Mouse (Mus musculus) hindbrain, embryonic 14.5 days (tissue): Measurements from ENCODE around the gene Nr2c2ap. TPM values are rescaled to one million over a fixed set of nuclear protein-coding genes. Genes with fewer than 3 reads are reported as not detected.

Source experiments
- ATAC-seq: fragments of 200-750 bp; cut with Nextera tagmentation; 2 replicates; pipeline ENCODE4 v1.8.0; 2017; ENCODE audit warnings: moderate number of reproducible peaks, mild to moderate bottlenecking, moderate TSS enrichment, moderate library complexity; ENCODE audit not compliant: low FRiP score
- DNase-seq: peaks from one replicate; pipeline ENCODE4 v3.0.0-alpha.2; 2015; ENCODE audit warnings: low spot score
- H3K27ac ChIP-seq: fragments of 300-500 bp; sonication (generic); 2 replicates; pipeline ENCODE4 v1.5.1; 2014; ENCODE audit warnings: mild to moderate bottlenecking, moderate library complexity
- H3K27me3 ChIP-seq: fragments of 300-500 bp; sonication (generic); 2 replicates; pipeline ENCODE4 v1.6.1; 2014; ENCODE audit warnings: mild to moderate bottlenecking, low read length, mixed read lengths; ENCODE audit not compliant: control insufficient read depth, insufficient read depth
- H3K36me3 ChIP-seq: fragments of 300-500 bp; sonication (generic); replicated peaks from 2 replicates; pipeline ENCODE4 v1.6.1; 2014; ENCODE audit not compliant: control insufficient read depth, insufficient read depth
- H3K4me1 ChIP-seq: fragments of 300-500 bp; sonication (generic); replicated peaks from 2 replicates; pipeline ENCODE4 v1.6.1; 2014; ENCODE audit warnings: antibody characterized with exemption, low read length, mixed read lengths; ENCODE audit not compliant: control insufficient read depth, insufficient read depth
- H3K4me2 ChIP-seq: fragments of 300-500 bp; sonication (generic); replicated peaks from 2 replicates; pipeline ENCODE4 v1.6.1; 2014; ENCODE audit warnings: mild to moderate bottlenecking, moderate library complexity
- H3K4me3 ChIP-seq: fragments of 300-500 bp; sonication (generic); replicated peaks from 2 replicates; pipeline ENCODE4 v1.5.1; 2014; ENCODE audit warnings: mild to moderate bottlenecking, low read length
- H3K9ac ChIP-seq: fragments of 300-500 bp; sonication (generic); 2 replicates; pipeline ENCODE4 v1.6.1; 2014
- H3K9me3 ChIP-seq: fragments of 300-500 bp; sonication (generic); 2 replicates; pipeline ENCODE4 v1.6.1; 2016; ENCODE audit warnings: low read length; ENCODE audit not compliant: control insufficient read depth
- WGBS: fragments of 180-500 bp; shearing (Covaris S2); extraction: QIAGEN DNeasy Blood & Tissue Kit; methylation state at CpG from one replicate; pipeline ENCODE4 v1.1.7; 2014; 5-methylcytosine and 5-hydroxymethylcytosine counted together
- polyA plus RNA-seq: library from polyadenylated mRNA; unstranded; fragments of >200 nt; fragmentation: Nextera tagmentation; extraction: Ambion mirVana; gene quantifications from 2 replicates; pipeline ENCODE4 v1.2.1, GENCODE M21; 2014

Nr2c2ap gene
- polyA plus RNA-seq, 1 experiment from 2014 or later: 29.5 TPM

DNA sequence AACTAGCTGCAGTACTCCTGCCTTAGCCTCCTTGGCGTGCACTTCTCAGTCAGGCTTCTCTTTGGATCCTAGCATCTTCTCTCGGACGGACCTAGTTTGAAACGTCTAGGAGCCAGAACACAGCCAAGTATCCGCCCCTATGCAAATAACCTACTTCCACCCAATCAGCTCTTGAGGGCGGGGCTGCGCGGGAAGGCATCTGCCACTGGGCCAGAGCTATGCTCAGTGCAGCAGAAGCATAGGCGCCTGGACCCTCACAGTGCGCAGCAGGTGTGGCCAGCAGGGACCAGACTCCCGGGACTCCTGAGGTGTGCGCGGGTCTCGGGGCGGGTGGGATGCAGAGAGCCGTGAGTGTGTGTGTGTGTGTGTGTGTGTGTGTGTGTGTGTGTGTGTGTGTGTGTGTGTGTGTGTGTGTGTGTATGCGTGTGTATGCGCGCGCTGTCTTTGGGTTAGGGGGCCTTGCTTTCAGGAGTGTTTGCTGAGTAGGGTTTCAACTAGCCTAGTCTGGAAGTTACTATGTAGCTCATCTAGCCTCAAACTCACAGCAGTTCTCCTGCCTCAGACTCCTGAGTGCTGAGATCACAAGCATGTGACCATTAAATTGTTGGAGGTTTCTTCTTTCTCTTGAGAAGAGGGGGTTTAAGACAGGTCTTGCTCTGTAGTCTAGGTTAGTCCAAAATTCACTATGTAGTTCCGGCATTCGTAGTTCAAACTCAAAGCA is 21.6 kb downstream of the Nr2c2ap start:
- 13% methylated on average over 22 of the region's 22 CpGs for WGBS
- Histone ChIP-seq H3K36me3 (peaks cover under 1% of the 10 kb centered on the region; the same call in 1 of the 2 replicates), H3K4me2 (peak overlapping the region; percentile 17; the same call in 1 of the 2 replicates), H3K9ac (no peak overlapping the region), H3K4me3 (no peak overlapping the region), H3K27me3 (no peaks in the 10 kb centered on the region), H3K9me3 (no peaks in the 10 kb centered on the region), H3K27ac (no peak overlapping the region), H3K4me1 (no peaks in the 10 kb centered on the region)
- ATAC-seq (peak; percentile 90), DNase-seq (peak; percentile 69)

DNA sequence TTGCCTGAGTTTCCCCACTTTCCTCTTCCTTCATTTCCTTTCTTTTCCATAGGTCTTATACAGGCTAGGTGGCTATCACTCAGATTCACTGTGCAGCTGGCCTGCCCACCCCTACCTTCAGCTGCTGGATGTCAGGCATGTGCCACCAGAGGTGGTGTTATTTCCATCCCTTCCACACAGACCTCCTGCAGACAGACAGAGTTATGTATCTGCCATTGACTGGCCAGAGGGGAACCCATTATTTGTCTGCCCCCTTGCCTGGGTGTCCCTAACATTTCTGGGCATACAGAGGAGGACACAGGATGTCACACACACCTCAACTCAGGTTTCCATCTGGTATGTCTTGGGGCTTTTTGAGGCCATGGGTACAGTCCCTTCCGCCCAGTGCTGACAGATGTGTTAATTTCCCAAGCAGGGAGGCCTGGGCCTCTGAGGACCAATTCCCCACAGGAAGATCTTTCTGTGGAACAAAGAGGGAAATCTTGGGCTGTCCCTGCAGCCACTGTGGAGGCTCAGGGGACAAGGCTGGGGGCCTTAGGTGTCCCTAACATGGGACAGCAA is 26.2 kb downstream of the Nr2c2ap start:
- ATAC-seq (no peak), DNase-seq (no peak)
- Histone ChIP-seq H3K36me3 (no peaks in the 10 kb centered on the region), H3K4me2 (no peak overlapping the region), H3K9ac (no peak overlapping the region), H3K4me3 (no peak overlapping the region), H3K27me3 (no peaks in the 10 kb centered on the region), H3K27ac (no peak overlapping the region), H3K4me1 (no peaks in the 10 kb centered on the region), H3K9me3 (no peaks in the 10 kb centered on the region)
- WGBS: 88% methylated on average over 1 of the region's 1 CpGs

DNA sequence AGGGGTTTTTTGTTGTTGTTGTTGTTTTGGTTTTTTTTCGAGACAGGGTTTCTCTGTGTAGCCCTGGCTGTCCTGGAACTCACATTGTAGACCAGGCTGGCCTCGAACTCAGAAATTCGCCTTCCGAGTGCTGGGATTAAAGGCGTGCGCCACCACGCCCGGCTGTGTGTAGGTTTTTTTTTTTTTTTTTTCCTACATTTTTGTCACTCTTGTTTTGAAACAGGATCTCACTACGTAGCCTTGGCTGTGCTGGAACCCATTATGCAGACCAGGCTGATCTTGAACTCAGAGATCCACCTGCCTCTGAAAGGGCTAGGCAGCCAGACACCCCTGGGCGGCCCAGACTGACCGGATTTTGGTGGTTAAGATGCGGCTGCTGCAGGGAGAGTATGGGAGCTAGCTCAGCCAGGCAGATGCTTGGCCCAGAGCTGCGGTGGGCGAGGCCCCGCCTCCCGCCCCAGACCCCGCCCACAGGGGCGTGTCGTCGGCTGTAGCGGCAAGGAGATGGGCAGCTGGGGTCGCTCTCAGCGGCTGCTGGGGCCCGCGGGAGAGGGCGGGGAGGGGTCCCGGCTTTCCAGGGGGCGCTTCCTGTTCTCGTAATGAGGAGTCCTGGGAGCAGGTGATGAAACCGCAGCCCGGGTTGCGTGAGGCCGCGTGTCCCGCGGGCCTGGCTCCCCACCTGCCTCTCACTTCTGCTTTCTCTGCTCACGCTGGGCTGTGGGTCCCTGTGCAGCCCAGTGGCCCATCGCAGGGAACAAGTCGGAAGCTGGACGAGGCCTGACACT is 27.1 kb downstream of the Nr2c2ap start:
- Histone ChIP-seq H3K27ac (0 out of 2 replicates have a peak overlapping the region, but pooled peaks have one; percentile 11), H3K9ac (peak overlapping the region; percentile 57), H3K9me3 (no peaks in the 10 kb centered on the region), H3K4me1 (no peaks in the 10 kb centered on the region), H3K4me2 (peak overlapping the region; percentile 69), H3K4me3 (peak overlapping the region; percentile 42), H3K36me3 (no peaks in the 10 kb centered on the region), H3K27me3 (no peaks in the 10 kb centered on the region)
- ATAC-seq: peak; percentile 93
- peak; percentile 81 for DNase-seq
- 13% methylated on average over 38 of the region's 40 CpGs for WGBS

DNA sequence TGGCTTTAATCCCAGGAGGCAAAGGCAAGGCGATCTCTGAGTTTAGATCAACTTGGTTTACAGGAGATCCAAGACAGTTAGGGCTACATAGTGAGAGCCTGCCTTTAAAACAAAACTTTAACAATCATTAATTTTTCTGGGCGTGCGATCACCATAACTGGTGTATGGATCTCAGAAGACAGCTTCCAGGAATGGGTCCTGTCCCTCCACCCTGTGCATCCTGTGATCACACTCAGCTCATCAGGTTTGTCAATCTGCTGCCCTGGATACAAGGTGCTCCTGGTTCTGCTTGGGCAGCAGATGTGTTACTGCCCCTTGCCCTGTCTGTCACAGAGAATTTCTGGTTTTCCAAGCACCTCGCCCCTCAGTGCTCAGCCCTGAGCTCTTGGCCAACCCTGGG is 28.1 kb downstream of the Nr2c2ap start:
- Histone ChIP-seq H3K9ac (no peak overlapping the region), H3K36me3 (no peaks in the 10 kb centered on the region), H3K4me2 (peak overlapping the region; percentile 69; the same call in 1 of the 2 replicates), H3K4me3 (no peak overlapping the region), H3K27ac (no peak overlapping the region), H3K27me3 (no peaks in the 10 kb centered on the region), H3K4me1 (no peaks in the 10 kb centered on the region), H3K9me3 (no peaks in the 10 kb centered on the region)
- no peak for DNase-seq
- ATAC-seq: no peak
- WGBS: 86% methylated on average over 4 of the region's 4 CpGs

DNA sequence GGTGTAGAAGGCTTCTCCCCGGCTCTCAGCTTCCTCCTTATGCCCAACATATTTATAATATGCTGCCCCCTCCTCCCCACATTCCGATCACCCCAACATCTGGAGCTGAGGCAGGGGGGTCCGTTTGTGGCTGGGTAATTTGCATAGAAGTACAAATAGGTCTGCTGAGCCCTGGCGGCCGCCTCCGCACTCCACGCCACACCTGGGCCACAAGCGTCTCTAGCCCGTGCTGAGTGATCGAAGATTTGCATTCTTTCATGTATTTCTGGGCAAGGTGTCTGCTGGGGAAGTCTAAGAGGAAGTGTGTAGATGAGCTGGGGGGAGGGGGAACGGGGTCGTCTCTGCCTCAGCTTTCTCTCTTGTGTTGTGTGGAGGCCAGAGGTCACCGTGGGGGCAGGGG is 28.9 kb downstream of the Nr2c2ap start:
- H3K36me3 ChIP-seq: no peaks in the 10 kb centered on the region
- ATAC-seq: no peak
- H3K4me2 ChIP-seq: no peak overlapping the region
- no peaks in the 10 kb centered on the region for H3K9me3 ChIP-seq
- H3K27me3 ChIP-seq: no peaks in the 10 kb centered on the region
- H3K4me1 ChIP-seq: no peaks in the 10 kb centered on the region
- no peak for DNase-seq
- no peak overlapping the region for H3K27ac ChIP-seq
- WGBS: 64% methylated on average over 13 of the region's 13 CpGs
- no peak overlapping the region for H3K9ac ChIP-seq
- no peak overlapping the region for H3K4me3 ChIP-seq

DNA sequence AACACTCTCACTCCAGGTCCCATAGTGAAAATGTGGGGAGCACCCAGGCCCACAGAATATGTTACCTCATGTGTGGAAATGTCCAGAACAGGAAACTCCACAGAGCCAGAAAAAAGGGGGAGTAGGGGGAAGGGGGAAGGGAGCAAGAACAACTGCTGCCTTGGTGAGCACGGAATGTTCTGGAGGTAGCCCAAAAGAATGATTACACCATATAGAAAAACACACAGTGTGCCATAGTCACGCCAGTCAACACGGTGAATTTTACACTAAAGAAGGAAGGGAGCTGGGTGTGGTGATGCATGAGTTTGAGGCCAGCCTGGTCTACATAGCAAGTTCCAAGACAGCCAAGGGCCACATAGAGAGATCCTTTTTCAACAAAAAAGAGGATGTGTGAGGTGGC is 32.2 kb downstream of the Nr2c2ap start:
- no peak overlapping the region for H3K4me3 ChIP-seq
- H3K9ac ChIP-seq: no peak overlapping the region
- H3K36me3 ChIP-seq: no peaks in the 10 kb centered on the region
- H3K9me3 ChIP-seq: no peaks in the 10 kb centered on the region
- no peak overlapping the region for H3K4me2 ChIP-seq
- no peak for DNase-seq
- 0 out of 2 replicates have a peak, but pooled peaks cover 6% of the 10 kb centered on the region for H3K27me3 ChIP-seq
- no peak for ATAC-seq
- H3K27ac ChIP-seq: no peak overlapping the region
- WGBS: 82% methylated on average over 3 of the region's 3 CpGs
- H3K4me1 ChIP-seq: peaks cover 7% of the 10 kb centered on the region; the same call in 1 of the 2 replicates

DNA sequence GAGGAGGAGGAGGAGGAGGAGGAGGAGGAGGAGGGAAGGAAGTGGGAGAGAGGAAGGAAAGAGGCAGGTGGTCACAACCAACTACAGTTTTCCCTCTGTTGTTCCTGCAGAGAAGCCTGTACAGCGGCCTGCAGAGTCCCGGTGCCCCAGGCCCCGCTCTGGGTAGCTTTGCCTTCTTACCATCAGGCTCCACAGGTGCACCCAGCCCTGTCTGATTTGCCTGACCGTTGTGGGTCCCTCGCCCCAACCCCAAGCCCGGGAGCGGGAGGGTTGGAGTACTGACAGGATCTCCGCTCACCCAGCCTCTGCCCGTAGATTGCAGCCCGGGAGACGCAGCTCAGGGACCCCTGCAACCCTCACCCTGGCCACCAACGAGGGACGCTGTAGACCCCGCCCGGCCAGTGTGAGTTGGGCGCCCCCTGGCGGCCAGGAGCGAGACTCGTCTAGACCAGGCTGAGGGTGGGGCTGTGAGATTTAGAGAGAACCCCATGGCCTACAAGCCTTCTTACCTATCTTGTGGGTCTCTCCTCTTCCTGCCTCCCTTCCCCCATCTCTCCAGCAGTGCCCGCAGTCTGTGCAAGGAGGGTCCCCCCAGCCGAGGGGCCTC is 35.5 kb downstream of the Nr2c2ap start:
- Histone ChIP-seq H3K36me3 (no peaks in the 10 kb centered on the region), H3K9me3 (no peaks in the 10 kb centered on the region), H3K27me3 (0 out of 2 replicates have a peak, but pooled peaks cover 6% of the 10 kb centered on the region), H3K4me1 (peaks cover 10% of the 10 kb centered on the region), H3K4me2 (peak overlapping the region; percentile 52), H3K27ac (no peak overlapping the region), H3K9ac (peak overlapping the region; percentile 45; the same call in 1 of the 2 replicates), H3K4me3 (peak overlapping the region; percentile 19)
- 3% methylated on average over 21 of the region's 21 CpGs for WGBS
- ATAC-seq (peak; percentile 77), DNase-seq (peak; percentile 79)

DNA sequence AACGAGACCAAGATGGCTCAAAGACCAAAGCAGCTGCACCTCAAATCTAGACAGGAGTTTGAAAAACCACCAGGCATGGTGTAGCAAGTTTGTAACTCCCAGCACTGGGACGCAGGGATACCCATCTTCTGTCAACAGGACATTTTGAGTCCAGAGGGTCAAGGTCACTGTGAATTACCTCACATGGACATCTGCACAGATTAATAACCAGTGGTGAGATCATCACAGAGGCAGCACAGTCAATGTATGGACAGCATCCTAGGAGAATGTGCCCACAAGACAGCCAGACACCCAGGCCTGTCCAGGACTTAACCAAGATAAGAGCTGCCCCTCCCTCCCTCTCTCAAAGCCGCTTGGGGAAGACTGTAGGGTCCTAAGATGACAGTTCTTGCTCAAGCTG is 39.0 kb downstream of the Nr2c2ap start:
- DNase-seq: no peak
- Histone ChIP-seq H3K4me2 (no peak overlapping the region), H3K9ac (no peak overlapping the region), H3K4me1 (peaks cover 21% of the 10 kb centered on the region), H3K36me3 (no peaks in the 10 kb centered on the region), H3K27me3 (0 out of 2 replicates have a peak, but pooled peaks cover 6% of the 10 kb centered on the region), H3K9me3 (no peaks in the 10 kb centered on the region), H3K4me3 (no peak overlapping the region), H3K27ac (no peak overlapping the region)
- 94% methylated on average over 3 of the region's 3 CpGs for WGBS
- ATAC-seq: no peak

DNA sequence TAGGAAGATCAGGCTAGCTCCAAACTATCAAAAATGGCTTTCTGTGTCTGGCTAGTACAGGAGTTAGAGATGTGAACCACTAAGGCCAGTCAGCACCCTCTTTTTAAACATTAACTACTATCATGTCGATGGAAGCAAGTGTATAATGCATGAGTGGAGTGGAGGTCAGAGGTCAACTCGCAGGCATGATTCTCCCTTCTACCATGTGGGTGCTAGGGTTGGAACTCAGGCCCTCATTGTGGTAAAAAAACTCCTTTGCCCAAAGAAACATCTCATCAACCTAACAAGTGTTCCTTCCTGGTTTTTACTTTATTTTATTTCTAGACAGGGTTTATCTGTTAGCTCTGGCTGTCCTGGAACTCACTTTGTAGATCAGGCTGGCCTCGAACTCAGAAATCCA is 39.6 kb downstream of the Nr2c2ap start:
- H3K9ac ChIP-seq: no peak overlapping the region
- ATAC-seq (no peak), DNase-seq (no peak)
- H3K27ac ChIP-seq: no peak overlapping the region
- 72% methylated on average over 3 of the region's 3 CpGs for WGBS
- H3K9me3 ChIP-seq: no peaks in the 10 kb centered on the region
- H3K4me1 ChIP-seq: peaks cover 21% of the 10 kb centered on the region
- 0 out of 2 replicates have a peak, but pooled peaks cover 5% of the 10 kb centered on the region for H3K27me3 ChIP-seq
- no peak overlapping the region for H3K4me2 ChIP-seq
- no peak overlapping the region for H3K4me3 ChIP-seq
- H3K36me3 ChIP-seq: no peaks in the 10 kb centered on the region
